Mouse (Mus musculus) gastrocnemius, adult 2 months (tissue): Measurements from ENCODE around the gene Slc34a2. TPM values are rescaled to one million over a fixed set of nuclear protein-coding genes. Genes with fewer than 3 reads are reported as not detected.

Experiments used
- DNase-seq: peaks from one replicate; pipeline ENCODE4 v3.0.0; 2022
- H3K27ac ChIP-seq: fragments of 200-600 bp; 2 replicates; pipeline ENCODE4 v1.8.1; 2022; ENCODE audit warnings: mild to moderate bottlenecking
- H3K4me3 ChIP-seq: fragments of 200-600 bp; 2 replicates; pipeline ENCODE4 v1.8.1; 2022; ENCODE audit warnings: mild to moderate bottlenecking, moderate library complexity
- CTCF ChIP-seq: fragments of 200-600 bp; IDR thresholded peaks from 2 replicates; pipeline ENCODE4 v1.8.1; 2022; ENCODE audit warnings: antibody characterized with exemption, mild to moderate bottlenecking, moderate library complexity
- intact Hi-C: fragments of 180-260 bp; cut with DNase I; formaldehyde crosslinking; loops from one replicate; pipeline ENCODE4 v1.15.1; 2025
- long read RNA-seq, 2 experiments: library from polyadenylated mRNA; stranded (forward); transcript quantifications; one replicate each; pipeline ENCODE4 v2.0.0; 2021
- total RNA-seq, 2 experiments: library from RNA; stranded (reverse); gene quantifications; 2 replicates each; pipeline ENCODE4 v1.2.3; 2021

Gene Slc34a2
- not detected for total RNA-seq
- long read RNA-seq, experiment 1 = 0 reads
- long read RNA-seq, experiment 2 = 0 reads

- H3K27ac ChIP-seq = no peak within 1 kb of the TSS
- TF ChIP-seq CTCF = no peak
- intact Hi-C loops = no loop called here
- H3K4me3 ChIP-seq = no peak within 1 kb of the TSS
- no peak for DNase-seq
Measured at GRCm38 (mm10) chr5:53037781-53038180, at the start of gene Slc34a2. TSS of gene Slc34a2 (plus strand) at chr5:53038081.

DNA sequence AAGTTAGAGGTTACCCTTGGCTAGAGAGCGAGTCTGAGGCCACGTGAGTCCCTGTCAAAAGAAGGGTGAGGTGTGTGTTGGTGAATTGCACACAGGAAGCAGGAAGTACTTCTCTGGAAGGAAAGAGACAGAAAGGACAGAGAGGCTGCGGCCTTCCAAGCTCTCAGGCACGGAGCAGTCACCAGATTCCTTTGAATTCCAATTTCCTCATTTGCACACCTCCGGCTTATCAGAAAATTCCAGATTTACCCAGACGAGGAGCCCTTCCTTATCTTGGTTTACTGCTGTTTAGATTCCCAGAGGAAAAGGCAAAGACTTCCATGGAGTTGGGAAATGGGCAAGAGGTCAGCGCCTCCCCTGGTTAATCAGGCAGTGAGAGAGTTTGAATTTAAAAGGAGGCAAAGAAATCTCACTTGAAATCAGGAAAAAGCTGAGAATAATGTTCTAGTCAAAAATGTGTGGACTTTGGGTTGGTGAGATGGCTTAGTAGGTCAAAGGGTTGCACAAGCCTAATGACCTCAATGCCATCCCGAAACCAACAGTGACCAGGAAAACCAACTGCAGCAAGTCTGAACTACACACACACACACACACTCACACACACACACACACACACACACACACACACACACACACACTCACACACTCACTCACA lies 47.1 kb upstream of the Slc34a2 start:
- DNase-seq = no peak
- H3K27ac ChIP-seq = no peak overlapping the region
- no peak overlapping the region for H3K4me3 ChIP-seq
- intact Hi-C loops = no loop called here
- no peak for TF ChIP-seq CTCF

DNA sequence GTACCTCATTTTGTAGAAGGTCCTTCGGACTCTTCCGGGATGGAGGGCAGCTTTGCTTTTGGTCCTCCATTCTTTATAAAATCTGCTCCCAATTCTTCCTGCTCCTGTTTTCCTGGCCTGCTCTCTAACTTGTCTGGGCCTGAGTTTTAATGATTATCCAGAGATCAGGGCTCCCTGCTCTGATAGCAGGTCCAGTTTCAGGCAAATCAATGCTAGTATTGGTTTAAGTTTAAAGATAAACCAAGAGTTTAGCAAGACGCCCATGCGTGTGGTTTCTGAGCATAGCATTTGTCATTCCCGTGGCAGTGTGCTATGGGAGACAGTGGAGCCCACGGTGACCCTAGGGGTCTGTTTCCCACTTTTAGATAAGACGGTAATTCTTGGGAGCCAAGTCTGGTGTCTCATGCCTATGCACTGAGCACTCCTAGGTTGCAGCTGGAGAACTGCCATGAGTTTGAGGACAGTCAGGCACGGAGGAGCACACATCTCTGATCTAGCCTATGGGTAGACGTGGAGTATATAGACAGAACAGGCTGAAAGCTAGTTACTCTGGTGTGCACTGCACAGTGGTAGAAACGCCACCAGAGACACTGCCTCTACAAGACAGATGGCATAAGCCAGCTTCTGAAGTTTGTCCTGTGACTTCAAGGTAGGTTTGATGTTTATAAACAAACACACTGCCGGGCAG lies 45.5 kb upstream of the Slc34a2 start:
- TF ChIP-seq CTCF = no peak
- no peak for DNase-seq
- H3K27ac ChIP-seq = no peak overlapping the region
- intact Hi-C loops = no loop called here
- no peak overlapping the region for H3K4me3 ChIP-seq

DNA sequence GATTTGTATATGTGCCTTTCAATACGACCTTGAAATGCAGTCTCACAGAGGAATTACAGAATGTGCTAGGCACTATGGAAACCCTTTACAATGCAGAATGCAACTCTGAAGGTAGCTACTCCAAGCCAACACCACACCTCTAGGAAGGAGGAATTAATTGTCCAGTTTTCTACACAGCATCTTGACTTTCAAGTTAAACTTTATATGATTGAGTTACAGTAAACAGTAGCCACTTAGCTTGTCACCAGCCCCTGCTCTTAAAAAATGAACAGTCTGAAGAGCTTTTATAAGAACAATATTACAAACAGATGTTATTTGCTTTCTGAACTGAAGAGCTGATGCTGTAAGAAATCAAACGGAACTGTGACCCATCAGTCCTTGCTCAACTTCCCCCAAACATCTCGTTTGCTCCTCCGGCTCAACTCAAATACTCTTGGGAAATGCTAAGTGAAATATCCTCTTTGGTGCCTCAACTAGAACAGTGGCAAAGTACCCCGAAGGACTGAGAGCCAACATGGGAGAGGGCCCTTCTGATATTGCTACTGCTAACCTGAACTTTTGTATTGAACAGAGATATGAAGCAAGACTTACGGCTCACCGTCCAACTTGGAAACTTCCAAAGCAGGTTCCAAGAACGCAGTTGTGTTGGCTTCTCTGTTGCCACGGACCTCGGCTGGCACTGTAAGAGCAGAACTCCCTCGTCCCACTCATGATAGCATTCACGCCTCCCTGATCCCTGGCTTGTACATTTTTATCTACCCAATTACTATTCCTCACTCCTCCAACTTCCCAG lies 44.2 kb upstream of the Slc34a2 start:
- no peak overlapping the region for H3K27ac ChIP-seq
- TF ChIP-seq CTCF = no peak
- intact Hi-C loops = no loop called here
- DNase-seq = no peak
- no peak overlapping the region for H3K4me3 ChIP-seq

DNA sequence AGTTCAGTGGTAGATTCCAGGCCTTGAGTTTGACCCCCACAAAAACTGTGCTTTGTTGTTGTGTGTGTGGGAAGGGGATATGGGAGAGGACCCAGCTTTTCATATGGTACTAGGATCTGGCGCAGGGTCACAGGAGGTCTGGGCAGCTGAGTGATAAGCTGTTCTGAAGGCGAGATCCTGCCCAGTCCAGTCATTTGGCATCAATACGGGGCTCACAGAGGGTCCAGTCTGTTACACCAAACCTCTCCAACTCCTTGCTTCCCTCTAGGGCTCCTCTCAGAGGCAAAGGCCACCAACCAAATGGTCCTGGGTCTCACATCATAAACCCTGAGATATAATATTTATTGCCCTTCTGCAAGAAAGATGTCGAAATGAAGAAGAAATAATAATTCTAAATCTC lies 42.4 kb upstream of the Slc34a2 start:
- Histone ChIP-seq H3K4me3 (no peak overlapping the region), H3K27ac (no peak overlapping the region)
- intact Hi-C loops = no loop called here
- DNase-seq = no peak
- TF ChIP-seq CTCF = no peak

GRCm38 (mm10) chr5:52996145-52996544 lies 41.7 kb upstream of the Slc34a2 start:
- Histone ChIP-seq H3K4me3 (no peak overlapping the region), H3K27ac (no peak overlapping the region)
- no peak for DNase-seq
- intact Hi-C loops = no loop called here
- TF ChIP-seq CTCF = no peak

- no peak for TF ChIP-seq CTCF
- Histone ChIP-seq H3K4me3 (no peak overlapping the region), H3K27ac (no peak overlapping the region)
- intact Hi-C loops = no loop called here
- no peak for DNase-seq
Measured at GRCm38 (mm10) chr5:52996601-52997000, 41.3 kb upstream of the Slc34a2 start.

GRCm38 (mm10) chr5:52997032-52997431 lies 40.8 kb upstream of the Slc34a2 start:
- no peak for DNase-seq
- intact Hi-C loops = no loop called here
- Histone ChIP-seq H3K27ac (no peak overlapping the region), H3K4me3 (no peak overlapping the region)
- no peak for TF ChIP-seq CTCF

- no peak for TF ChIP-seq CTCF
- Histone ChIP-seq H3K4me3 (no peak overlapping the region), H3K27ac (no peak overlapping the region)
- no peak for DNase-seq
- intact Hi-C loops = no loop called here
Measured at GRCm38 (mm10) chr5:52998097-52998760, 39.7 kb upstream of the Slc34a2 start.

DNA sequence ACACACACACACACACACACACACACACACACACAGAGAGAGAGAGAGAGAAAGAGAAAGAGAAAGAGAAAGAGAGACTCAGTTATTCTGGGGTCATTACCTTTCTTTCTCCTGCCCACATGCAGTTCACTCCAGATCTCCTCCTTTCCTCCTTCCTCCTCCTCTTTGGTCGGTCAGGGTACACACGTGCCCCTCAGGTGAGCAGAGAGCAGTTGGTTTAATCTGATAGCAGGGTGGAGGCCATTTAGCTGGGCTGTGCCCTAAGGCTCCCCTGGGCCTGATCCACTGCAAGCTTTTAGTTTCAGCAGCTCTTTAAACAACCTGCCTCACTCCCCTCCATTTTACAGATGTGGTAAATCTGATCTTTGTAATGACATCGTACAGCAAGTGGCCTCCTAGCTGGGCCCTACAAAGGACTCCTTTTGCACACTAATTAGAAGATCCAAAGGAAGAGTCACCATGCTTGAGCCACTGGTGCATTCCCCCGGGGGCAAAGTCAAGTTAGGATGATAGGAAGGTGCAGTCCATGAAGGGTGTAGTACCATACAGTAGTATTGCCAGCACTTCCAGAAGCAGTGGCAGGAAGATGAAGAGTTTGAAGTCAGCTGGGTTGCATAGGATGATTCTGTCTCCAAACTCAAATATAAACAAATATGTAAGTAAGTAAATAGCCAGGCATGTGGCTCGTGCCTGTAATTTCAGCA lies 37.6 kb upstream of the Slc34a2 start:
- H3K27ac ChIP-seq = no peak overlapping the region

DNA sequence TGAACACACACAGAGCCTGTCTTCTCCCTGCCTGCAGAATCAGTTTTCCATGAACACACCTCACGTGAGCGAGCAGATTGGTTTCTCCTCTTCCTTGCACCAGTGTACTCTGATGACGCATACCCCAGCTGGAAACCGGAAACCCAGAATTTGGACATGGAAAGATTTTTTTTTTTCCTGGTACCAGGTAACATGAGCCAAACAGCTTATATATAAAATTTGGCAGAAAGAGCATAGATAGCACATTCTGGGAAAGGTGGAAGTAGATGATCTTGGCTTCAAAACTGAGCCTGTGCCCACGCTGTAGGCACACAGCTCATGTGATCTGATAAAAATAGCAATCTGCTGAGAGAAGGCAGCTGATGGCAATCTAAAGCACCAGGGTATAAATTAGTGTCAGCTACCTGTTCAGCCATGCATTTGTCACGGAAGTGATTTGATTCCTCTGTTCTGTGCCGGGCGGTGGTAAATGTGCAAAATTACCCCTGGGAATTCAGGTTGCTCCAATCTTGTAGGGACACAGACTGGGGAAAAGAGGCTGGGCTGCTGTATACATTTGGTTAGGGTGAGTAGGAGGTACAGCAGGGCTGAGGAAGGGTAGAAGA lies 35.2 kb upstream of the Slc34a2 start:
- no peak for TF ChIP-seq CTCF
- Histone ChIP-seq H3K27ac (peak overlapping the region; percentile 61; the same call in 1 of the 2 replicates), H3K4me3 (no peak overlapping the region)
- DNase-seq = no peak
- intact Hi-C loops = no loop called here

More for the DNA sequence above, 37.6 kb upstream of the Slc34a2 start:
- no peak overlapping the region for H3K4me3 ChIP-seq
- no peak for DNase-seq
- TF ChIP-seq CTCF = no peak
- intact Hi-C loops = no loop called here

GRCm38 (mm10) chr5:53003495-53003894 lies 34.4 kb upstream of the Slc34a2 start:
- no peak for TF ChIP-seq CTCF
- Histone ChIP-seq H3K4me3 (no peak overlapping the region), H3K27ac (no peak overlapping the region)
- intact Hi-C loops = no loop called here
- no peak for DNase-seq
